Mouse (Mus musculus) thymus, postnatal 36 days (tissue): ENCODE measurements around the gene Hunk.
A peak's percentile ranks its signal among the peaks of the same experiment; 100 is the strongest.

Source experiments
- DNase-seq, 2 experiments: peaks; one replicate each; pipeline ENCODE4 v3.0.0; 2022; ENCODE audit warnings: mixed read lengths in 2 of 2

Hunk gene

DNA sequence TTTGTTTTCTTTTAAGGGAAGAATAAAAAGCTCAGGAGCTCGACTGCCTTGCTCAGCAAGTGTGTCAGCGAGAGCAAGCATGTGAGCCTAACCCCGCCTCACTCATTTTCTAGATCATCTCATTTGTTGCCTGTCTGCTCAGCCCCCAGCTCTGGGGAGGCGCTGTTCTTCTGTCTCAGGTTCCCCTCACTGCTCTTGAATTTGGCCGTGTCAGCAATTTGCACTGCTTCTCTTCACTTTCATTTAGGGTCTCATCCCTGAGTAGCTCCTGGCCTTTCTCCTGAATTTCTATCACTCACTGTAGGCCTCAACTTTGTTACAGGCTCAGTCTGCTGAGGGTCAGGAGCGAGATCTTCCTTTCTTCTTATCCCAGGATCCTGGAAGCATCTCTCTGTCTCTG lies 53.7 kb downstream of the Hunk start:
- DNase-seq: no peak

DNA sequence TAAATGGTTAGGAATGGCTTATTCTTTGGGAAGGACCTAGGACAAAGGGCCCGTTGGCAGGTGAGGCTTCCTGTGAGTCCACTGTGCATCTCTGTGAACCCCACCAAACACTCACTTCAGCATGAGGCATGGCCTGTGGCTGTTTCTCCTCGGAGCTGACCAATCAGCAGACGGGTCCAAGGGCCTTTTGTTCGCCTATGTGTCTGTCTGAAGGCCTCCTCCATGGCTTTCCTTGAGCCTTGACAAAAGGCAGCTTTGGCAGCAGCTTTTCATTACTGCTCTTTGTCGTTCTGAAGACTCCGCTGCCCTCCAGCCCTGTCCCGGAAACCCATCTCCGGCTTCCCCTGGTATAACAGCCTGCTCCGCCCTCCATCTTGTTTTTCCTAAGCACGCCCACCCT lies 54.8 kb downstream of the Hunk start:
- DNase-seq: no peak

DNA sequence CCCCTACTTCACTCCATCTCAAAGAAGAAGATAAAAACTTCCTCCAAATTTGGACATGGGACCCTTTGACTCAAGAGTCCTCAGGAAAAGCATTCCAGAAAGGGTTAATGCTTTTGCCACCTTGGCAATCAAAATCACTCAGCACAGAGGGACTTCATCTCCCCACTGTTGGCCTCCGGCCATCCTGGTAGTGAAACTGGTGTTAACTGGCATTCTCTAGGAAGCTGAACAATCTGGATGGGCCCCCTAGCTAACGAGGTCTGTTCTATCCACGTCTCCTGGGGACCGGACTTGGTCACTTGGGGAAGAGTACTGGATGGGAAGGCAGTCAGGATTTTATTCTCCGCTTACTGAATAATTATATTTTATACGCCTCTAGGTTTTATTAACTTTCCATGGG lies 57.2 kb downstream of the Hunk start:
- no peak for DNase-seq

DNA sequence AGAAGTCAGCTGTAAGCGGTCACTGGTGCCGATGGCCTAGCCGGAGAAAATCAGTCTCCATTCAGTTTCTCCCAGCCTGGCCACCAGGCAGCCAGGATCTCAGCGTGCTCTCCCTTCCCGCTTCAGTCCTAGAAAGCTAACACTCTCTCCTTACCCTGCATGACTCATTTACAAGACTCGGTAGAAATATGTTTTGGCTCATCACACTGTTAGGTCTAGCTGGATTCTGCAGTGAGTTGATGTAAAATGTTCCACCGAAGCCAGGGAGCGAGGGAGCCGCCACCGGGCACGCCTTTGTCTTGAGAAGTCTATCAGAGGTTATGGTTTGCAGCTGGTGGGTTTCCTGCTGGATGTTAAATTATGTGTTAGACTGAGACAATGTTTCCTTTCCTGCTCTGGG lies 67.4 kb downstream of the Hunk start:
- DNase-seq: no peak

DNA sequence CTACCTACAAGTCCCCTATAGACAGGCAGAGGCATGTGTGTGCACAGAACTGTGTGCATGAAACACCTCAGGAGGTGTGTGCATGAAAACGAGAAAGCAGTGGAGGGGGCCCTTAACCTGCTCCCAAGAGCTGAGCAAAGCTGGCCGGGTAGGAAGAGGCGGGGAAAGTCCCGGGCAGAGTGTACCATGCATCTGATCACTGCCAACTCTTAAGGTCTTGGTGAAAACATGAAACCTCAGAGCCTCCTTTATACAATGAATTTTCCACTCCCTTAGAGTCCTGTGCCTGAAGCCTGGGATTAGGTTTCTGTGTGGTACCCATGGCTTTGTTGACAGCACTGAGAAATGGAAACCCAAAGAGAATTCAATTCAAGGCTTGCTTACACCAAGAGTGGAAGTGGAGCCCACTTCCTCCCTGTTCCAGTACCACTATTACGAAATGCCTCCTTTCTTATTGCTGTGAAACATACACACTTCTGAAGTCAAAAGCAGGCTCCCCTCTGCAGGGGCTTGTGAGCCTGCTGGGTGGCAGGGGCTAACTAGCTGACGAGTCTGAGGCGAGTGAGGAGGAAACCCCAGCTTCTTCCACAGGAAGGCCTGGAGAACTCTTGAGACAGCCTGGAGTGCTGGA lies 70.8 kb downstream of the Hunk start:
- no peak for DNase-seq

DNA sequence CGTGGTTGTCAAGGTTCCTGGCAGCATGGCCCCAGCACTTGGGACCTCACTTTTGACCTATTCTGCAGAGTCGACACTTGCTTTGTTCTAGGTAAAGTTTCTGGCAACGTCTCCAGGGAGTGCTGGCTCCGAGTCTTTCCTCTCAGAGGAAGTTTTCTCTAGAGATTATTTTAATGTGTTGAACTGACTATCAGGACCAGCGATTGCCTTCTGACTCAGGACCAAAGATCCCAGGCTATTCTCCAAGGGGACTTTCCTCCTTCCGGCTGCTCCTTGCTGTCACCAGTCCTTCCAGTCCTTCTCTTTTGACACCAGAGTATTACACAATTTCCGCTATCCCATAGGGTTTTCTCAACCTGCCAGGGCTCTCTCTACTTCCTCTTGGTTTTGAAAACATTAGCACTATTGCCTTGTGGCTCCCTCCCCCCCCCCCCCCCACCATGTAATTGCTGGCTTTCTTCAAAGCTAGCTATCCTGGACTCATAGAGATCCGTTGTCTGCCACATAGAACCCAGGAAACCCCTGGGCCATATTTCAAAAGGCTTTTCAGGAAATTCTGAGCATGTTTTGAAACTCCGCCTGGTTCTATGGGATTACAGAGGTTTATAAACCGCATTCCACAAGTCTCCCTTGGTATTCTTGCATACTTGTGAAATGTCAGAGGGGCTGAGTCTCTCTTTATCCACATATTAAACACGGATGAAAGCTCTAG lies 73.2 kb downstream of the Hunk start:
- no peak for DNase-seq

DNA sequence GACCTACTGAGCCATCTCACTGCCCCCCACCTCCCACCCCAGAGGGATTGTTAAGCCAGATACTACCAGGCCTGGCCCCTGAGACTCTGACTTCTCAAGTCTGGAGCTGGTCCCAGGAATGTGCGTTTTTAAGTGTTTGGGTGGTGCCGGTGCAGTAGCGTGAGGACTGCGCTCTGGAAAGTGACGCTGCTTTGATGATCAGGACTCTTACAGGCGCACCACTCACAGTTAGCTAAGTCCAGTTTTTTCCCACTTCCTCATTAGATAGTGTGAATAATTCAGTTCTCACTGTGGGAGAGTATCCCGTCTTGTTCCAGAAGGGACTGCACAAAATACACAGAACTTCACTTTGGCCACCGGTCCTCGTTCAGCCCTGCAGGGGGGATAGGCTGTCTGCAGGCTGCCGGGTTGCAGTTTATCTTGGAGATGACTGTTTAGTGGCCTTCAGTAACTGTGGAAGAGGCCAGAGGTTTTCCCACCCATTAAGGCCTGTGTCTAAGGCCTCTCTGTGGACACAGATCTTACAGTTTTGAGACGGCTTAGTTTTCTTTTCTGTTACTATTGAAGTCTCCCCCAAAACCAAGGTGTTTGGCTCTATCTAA lies 75.6 kb downstream of the Hunk start:
- DNase-seq: no peak

DNA sequence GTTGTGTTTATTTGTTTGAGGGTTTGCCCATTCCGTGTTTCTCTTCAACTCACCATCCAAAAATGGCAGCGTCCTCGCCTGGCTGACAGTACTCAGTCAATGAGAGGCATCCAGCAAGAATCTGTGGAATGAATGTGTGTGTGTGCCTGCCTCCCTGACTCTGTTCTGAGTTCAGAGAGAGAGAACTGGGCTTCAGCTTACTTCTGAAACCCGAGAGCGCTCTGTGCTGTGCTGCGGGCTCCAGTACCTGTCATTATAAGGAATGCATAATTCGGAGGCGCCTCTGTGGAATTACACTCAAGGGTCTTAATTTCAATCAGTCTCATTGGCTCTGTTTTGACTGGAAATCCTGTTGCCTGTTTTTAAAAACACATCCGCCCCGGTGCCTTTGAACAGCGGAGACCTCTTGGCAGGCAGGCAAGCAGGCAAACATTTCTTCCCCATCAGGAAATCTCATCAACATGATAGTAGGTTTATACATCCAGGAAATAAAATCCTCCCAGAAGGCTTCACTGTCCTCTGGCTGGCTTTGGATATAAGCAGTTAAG lies 77.0 kb downstream of the Hunk start:
- DNase-seq: no peak

DNA sequence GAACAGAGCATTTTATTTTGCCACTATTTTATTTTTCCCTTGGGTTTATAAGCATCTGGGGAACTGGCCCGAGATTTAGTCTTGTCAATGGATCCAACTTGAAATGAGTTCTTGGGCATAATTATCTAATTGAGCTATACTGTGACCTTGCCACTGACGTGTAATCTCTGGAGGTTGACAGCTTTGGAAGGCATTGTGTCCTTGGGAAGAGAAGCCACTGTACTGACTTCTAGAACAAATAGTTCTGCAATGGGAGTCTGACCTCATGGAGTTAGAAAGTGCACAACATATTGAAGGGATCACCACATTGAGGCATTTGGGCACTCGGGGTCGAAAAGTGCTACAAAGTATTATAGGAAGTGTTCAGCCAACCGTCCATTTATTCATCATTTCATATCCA lies 79.3 kb downstream of the Hunk start:
- DNase-seq: no peak

DNA sequence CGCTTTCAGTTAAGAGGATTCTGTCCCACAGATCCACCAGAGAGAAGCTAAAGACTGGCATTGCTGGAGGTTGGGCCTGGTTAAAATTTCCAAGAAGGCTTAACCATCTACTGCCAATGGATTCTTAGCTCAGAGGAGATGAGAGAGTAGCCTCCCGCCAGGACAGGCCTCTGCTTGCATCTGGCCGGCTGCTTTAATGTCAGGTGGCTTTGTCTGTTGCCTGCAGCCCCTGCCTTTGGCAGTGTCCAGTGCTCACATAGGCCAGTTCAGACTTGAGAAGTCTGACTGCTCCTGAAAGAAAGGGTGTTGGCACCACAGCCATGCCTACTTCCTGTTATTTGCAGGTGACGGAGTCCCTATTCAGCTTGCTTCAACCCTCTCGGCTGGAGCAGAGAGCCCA lies 82.5 kb downstream of the Hunk start:
- DNase-seq: no peak

DNA sequence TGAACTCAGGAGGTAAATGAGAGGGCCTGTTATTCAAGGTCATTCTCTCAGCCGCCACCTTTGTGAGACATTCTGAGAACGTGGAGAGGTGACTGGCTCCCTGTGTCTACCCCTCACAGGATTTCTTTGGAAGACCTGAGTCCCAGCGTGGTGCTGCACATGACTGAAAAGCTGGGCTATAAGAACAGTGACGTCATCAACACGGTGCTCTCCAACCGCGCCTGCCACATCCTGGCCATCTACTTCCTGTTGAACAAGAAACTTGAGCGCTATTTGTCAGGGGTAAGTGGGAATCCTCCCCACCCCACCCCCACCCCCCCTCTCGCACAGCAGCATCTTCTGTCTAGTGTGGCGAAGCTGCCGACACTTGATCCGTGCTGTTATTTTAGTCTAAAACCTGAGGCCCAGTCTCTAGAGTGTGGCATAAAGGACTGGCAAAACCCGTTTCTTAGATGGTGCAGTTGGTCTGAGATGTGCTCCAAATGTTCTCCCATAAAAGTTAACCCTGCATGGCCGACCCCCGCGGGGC lies 90.0 kb downstream of the Hunk start:
- peak; percentile 33 to 44 for DNase-seq

DNA sequence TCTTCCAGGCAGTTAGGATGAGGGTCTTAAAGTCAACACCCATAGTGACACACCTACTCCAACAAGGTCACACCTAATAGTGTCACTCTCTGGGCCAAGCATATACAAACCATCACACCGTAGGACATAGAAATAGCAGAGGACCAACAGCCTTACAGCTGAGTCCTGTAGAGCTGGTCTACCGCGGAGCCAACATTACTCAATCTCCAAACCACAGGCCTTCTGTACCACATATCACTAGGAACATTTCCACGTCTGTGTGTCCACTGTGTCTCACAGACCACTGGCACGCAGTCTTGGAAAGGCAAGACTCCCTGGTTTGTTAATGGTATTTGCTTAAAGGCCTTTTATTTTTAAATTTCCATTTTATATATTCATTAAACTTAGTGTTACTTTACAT lies 95.8 kb downstream of the Hunk start:
- DNase-seq: no peak

DNA sequence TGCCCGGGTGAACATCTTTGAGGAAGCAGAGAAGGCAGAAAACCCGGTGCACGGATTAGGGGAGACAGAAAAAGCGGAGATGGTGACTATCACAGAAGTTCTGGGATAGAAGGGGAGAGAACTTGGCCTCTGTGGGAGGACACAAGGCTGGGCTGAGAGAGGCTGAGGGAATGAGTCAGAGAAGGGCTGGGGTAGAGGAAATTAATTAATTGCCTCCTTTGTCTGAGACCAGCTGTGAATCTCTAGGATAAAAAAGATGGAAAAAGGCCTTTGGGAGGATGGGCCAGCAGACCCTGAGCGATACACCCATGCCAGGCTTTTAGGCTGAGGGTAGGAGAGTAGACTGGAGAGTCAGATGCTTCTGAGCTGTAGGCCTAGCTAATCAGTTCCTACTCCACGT lies 97.5 kb downstream of the Hunk start:
- DNase-seq: no peak

DNA sequence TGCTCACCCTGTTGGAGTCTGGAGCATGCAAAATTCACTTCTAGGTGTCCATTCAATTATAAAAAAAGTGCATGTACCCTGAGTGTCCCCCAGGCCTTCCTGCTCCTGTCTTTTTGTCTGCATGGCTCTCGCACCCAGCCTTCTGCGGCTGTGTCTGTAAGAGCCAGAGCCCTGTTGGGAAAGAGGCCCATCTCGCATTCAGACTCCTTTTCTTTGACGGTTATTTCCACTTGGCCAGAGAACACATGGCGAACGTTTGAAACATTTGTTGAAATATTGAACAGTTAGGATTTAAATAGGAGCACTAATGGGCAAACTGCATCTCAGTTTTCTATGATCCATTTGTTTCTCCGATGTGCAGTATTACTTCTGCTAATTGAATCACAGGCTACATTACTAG lies 99.3 kb downstream of the Hunk start:
- DNase-seq: no peak

DNA sequence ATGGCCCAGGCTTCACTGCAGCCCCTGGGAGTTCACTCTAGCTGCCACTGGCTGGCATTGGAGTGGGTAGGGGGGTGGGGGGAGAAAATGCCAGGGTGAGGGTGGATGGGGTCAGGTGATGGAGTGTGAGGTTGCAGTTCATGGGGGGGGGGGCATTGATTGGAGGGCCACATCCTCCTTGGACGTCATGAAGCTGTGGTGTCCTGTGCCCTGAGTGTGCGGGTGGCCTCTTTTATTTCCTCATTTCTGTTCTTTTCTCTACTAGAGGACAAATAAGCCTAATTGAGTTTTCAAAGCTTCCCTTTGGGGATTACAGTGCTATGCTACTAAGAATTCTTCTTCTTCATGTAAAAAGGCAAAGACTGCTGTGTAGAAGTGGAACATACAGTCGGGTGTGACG lies 99.8 kb downstream of the Hunk start:
- DNase-seq: no peak

DNA sequence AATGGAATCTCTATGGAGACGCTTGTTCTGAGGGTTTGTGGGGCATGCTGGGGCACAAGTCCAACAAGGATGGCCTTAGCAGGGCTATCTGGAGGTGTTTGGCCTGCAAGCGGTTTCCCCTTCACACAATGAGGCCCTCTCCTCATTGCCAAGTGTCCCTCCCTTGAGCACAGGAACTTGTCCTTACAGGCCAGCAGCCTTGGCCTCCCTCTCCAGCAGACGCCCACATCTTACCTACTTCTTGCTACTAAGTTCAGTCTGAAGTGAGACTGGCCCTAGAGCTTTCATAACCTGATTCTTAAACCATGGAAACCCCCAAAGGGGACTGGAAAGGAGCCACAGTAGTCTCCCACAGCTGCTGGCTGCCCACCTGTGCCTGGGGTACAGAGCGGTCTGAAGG lies 104.3 kb downstream of the Hunk start:
- no peak for DNase-seq

DNA sequence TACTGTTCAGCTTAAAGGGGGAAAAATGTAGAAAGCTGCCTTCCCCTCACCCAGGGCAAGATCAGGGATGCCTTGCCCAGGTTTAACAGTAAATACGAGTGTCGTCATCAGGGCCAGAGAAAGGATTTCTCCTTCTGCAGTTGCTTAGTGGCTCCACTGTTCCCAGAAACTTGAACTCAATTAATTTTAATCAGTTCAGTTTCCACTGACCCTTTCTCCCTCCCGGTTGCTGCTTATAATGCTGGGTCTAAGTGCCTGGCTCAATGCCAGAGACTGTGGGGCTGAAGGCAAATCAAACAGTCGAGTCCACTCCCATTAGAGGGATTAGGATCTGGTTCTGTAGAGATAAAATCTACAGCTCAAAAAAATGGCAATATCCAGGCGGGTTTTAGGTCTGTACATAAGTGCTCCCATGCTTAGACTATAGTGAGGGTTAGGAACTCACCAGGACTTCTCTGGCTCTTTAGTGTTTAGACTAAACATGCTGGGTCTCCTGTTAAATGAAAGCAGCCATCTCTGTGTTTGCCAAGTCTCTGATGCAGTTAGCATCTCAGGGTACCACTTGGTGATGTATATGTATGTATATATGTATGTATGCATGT lies 106.2 kb downstream of the Hunk start:
- DNase-seq: no peak

DNA sequence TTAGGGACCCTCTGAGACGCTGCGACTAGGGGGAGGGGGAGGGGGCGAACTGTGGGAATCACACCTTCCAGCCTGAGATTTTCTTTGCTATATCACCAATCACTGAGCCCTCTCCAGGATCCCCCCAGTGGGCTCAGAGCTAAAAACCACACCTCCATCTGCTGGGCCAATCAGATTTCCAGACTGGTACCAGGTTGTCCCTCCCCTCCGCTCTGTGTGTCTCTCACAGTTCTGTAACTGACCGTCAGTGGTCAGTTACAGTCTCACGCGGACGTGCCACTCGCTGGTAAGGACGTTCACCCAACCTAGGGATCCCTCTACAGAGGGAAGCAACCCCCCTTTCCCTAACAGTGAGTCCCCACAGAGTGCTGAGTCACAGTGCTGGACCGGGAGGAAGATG lies 111.1 kb downstream of the Hunk start:
- DNase-seq: no peak

DNA sequence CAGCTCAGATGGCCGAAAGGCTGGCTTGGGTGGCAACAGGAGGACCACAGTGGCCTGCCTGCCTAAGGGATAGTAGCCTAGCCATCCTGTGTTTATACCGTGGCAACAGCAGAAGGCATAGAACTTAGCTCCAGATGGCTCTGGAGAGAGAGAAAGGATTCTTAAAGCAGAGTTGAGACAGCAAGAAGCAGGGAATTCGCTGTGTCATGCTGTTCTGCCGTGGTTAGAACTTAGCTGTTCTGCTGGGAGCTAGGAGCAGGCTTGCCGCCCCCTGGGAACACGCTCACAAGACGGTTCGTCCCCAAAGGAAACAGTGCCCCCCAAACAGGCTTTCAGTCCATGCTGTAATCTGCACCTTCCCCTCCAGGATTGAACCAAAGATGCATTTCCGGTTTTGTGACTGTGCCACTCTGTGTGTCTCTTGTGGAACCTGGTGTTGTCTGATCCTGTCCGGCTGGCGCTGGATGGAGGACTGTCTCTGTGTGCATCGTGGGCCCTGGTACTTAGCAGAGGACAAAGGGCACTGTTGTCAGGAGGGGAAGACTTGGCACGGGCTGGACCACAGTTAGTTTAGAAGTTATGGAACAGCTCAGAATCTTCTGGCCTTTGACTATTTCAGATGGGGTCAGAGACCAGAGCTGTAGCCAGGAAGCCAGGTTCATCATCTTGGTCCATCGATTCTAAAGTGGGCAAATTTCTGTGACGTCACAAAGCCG lies 112.1 kb downstream of the Hunk start:
- no peak for DNase-seq

DNA sequence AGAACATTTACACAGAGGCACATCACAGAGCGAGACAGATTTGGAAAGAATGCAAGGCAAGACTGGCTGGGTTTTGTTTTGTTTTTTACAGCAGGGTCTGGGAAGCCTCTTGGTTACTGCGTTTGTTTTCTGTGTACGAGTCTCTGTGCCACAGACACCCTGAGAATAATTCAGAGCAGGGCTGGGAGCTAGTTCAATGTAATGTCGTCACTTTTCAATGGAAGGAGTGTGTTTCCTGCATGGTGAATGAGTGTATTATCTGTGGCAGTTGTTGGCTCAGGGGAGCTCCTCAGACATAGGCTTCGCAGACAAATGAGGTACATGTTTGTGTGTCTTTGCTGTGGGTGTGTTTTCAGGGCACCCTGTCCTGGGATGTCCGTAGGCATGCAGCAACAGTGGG lies 115.0 kb downstream of the Hunk start:
- no peak for DNase-seq

DNA sequence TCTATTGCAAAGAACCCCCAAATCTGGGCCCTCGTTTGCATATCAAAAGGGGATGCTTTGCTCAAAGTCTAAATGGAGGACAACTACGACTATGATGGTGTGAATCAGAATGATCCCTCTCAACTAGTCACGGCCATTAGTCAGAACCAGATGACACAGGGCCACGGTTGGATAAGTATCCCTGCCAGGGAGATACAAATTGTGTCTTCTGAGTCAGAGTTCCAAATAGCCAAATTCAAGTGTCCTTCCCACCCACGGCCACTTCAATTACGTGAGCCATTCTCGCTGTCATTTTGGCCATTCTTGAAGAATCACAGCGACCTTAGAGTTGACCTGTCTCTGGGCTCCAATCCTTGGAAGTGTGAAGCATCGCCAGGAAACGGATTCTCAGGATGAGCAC lies 119.4 kb downstream of the Hunk start:
- DNase-seq: no peak

DNA sequence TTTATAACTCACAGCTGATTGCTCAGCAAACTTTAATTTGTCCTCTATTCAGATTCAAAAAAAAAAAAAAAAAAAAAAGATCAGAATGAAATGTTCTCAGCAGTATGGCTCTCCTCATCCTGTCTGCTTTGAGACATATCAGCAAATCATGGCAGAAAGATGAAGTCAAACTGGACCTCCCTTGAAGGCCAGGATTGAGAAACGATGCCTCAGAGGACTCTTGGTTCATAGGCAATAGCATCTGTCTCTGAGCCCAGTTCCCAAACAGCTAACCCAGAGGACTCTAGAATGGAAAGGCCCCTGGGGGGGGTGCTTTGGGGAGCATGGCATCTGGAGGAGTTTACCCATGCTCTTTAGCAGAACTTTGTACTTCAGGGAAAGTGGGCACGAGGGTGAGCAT lies 119.9 kb downstream of the Hunk start:
- no peak for DNase-seq
